Mouse (Mus musculus): Measurements from ENCODE around the gene Cdk19.

DNA sequence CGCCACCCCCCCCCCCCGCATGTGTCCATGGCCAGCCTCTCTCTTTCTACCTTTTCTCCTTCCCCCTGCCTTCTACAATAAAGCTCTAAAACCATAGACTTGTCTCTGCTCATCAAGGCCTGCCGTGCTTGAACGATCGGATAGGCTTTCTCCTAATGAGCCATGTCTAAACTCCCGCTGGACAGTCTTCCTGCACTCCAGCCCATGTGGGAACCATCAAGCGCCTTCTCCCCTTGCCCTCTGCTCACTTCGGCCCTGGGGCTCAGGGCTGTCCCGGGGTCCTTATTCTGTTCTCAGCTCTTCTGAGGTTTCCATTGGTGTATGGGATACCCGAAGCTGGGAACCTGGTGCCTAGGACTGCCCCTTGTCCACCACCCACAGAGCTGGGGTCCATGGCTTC lies 189.3 kb downstream of the Cdk19 start:
- no peak for TF ChIP-seq POLR2A (IDR thresholded peaks at IDR 0.05; ENCODE audit: low read depth, low read length)
- no peak for TF ChIP-seq CTCF (IDR thresholded peaks at IDR 0.05; ENCODE audit: extremely low read depth, insufficient read depth, insufficient read length, insufficient replicate concordance)

Data from spleen, adult 2 months (tissue).